Mouse (Mus musculus) CH12.LX (cell line): ENCODE data around the gene Fat3.

Source experiments
- CTCF ChIP-seq, 2 experiments: IDR thresholded peaks in 1 of 2; conservative IDR thresholded peaks in 1 of 2; 2 replicates each; pipeline ENCODE4 v1.5.1; 2011 to 2012; ENCODE audit warnings: low read depth in 2 of 2, low read length in 2 of 2, improper control_type of control experiment in 1 of 2, inconsistent platforms in 1 of 2, mild to moderate bottlenecking in 1 of 2, moderate library complexity in 1 of 2
- E2F4 ChIP-seq: IDR thresholded peaks from 2 replicates; pipeline ENCODE4 v1.6.1; 2011; ENCODE audit warnings: low read depth, low read length, improper control_type of control experiment; ENCODE audit not compliant: insufficient replicate concordance
- JUND ChIP-seq: conservative IDR thresholded peaks from 2 replicates; pipeline ENCODE4 v1.6.1; 2011; ENCODE audit warnings: low read depth, low read length, improper control_type of control experiment
- MAX ChIP-seq: IDR thresholded peaks from 2 replicates; pipeline ENCODE4 v1.6.1; 2011; ENCODE audit warnings: low read length, improper control_type of control experiment
- MEF2A ChIP-seq: IDR thresholded peaks from 2 replicates; pipeline ENCODE4 v1.6.1; 2014; ENCODE audit warnings: low read depth, mild to moderate bottlenecking, inconsistent platforms, low read length, improper control_type of control experiment, borderline replicate concordance
- NELFE ChIP-seq: IDR thresholded peaks from 2 replicates; pipeline ENCODE4 v1.6.1; 2011; ENCODE audit warnings: low read depth, low read length, improper control_type of control experiment
- POLR2A ChIP-seq: IDR thresholded peaks from 2 replicates; pipeline ENCODE4 v1.6.1; 2011; ENCODE audit warnings: low read depth, mild to moderate bottlenecking, improper control_type of control experiment, low read length

DNA sequence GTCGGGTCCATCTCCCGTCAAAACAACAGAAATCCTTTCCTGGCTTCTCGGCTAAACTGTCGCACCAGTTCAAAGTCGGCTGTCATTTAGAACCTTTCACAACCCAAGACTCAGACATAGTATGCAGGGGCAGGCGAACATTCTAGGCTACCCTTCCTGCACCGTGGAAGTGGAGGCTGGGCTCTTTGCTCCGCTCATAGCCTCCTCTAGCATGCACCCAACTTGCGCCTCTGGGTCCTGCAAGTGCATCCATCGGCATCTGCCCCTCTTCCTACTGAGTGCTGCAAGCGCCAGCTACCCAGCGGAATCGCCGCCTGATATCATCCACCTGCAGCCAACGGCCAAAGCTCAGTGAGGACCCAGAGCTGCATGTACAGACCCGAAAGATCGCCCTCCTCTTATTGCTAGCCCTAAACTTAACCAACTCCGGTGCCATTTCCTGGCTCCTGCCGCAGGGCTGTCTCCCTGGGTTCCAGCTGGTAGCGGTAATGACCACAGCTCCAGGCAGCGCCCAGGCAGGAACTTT is at the start of gene Fat3:
- no peak for TF ChIP-seq POLR2A
- TF ChIP-seq MAX = no peak
- no peak for TF ChIP-seq E2F4
- no peak for TF ChIP-seq JUND
- no peak for TF ChIP-seq CTCF (conservative IDR thresholded peaks at IDR 0.05 in 1 of 2, IDR thresholded peaks at IDR 0.05 in 1 of 2; ENCODE audit: low read depth in 2 of 2, low read length in 2 of 2)
- TF ChIP-seq MEF2A = no peak
- no peak for TF ChIP-seq NELFE
